Mouse (Mus musculus) frontal cortex, postnatal 25 days (tissue): ENCODE data around the gene Ints11.
A peak's percentile ranks its signal among the peaks of the same experiment; 100 is the strongest.

ENCODE experiments used
- DNase-seq, 2 experiments: peaks; one replicate each; pipeline ENCODE4 v3.0.0; 2022; ENCODE audit warnings: low spot score in 2 of 2

Gene Ints11

GRCm38 (mm10) chr4:155892017-155892416 is 22.7 kb downstream of the Ints11 start:
- peak in 1 of 2 experiments; percentile 69 for DNase-seq

DNA sequence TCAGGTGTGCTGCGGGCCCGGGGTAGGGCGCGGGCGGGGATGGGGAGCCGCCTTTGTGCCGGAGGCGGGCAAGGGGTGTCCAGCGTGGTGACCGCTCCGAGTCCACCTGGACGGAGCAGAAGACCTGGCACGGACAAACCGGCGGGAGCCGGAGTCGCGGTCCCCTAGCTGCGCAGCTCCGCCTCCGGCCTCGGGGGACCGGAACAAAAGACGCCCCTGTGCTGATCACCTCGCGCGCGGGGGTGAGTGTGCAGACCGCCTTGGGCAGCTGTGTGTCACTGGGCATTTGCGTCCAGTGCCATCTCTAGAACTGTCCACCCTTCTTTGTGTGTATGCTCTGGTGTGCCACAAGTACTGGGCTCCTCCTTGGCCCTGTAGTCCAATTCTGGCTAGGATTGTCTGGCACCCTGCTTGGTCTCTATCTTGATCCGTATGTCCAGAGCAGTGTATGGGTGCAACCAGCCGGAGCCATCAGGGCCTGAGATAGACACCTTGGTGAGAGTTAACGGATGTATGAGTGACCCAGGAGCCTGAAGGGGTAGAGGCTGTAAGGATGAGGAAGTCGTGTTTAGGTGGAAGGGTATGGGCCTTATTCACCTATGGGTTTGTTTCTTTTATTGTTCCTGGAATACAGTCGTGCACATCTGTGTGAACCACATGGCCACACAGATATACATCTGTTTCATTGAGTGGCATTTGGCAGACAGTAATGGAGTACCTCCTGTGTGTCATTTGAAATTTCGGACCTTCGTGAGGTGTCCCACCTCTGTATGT is 23.3 kb downstream of the Ints11 start:
- DNase-seq, result peak in 1 of 2 experiments; percentile 28

GRCm38 (mm10) chr4:155893212-155893690 is 23.9 kb downstream of the Ints11 start:
- DNase-seq, result no peak

DNA sequence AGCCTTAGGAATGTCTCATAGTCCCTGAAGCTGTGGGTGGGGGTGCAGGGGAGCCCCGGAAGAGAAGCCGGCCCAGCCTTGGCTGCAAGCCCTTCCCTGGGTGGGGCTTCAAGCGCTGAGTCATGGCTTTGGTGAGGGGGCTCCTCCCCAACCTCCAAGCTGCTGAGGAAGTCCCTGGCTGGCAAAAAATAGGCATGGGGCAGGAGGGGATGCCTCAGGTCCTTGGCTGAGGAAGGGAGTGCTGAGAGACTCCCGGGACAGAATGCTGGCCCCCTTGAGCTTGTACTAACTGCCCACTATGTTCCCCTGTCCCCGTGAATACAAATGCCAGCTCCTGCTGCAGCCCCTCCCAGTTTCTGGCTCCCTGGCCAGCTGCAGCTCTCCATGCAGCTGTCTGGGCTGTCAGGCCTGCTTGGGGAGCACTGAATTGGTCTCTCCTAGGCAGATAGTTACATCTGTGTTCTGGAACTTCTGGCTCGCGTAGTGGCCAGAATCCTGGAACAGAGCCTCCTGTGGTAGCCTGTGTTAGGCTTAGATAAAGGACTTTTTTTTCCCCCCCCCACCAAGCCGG is 25.1 kb downstream of the Ints11 start:
- DNase-seq, result peak; percentile 49 to 62

DNA sequence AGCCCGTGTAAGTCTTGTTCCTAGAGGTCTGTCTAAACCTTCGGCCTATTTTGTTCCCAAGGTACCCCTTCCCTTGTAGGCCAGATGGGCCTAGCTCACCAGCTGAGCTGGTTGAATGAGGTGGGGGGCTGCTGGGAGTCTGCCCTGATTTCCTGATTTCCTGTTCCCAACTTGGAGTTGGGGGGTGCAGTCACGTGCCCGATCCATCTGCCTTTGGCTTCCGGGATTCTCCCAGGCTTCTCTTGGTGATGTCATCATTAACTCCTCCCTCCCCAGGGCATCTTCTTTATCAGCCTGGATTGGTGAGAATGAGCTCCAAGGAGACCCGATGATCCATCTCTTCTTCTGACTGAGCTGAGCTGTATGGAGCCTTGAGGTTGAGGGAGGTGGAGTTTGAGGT is 25.9 kb downstream of the Ints11 start:
- DNase-seq, result peak; percentile 49 to 69

DNA sequence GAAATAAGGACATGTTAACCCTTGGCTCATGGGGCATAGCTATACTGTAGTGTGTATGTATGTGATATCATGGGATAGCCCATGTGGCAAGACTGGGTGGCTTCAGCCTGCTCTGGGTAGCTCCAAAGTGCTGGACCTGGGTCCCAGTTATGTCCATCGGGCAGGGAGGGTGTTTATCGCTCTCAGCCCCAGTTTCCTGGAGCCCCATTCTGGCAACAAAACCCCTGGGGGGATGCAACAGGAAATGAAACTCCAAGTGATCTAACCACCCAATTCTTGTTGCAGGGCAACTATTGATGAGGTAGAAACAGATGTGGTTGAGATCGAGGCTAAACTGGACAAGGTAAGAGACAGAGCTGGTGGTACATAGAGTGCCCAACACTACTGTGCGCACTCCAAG is 26.5 kb downstream of the Ints11 start:
- DNase-seq, result no peak

GRCm38 (mm10) chr4:155896461-155896860 is 27.1 kb downstream of the Ints11 start:
- DNase-seq, result no peak

DNA sequence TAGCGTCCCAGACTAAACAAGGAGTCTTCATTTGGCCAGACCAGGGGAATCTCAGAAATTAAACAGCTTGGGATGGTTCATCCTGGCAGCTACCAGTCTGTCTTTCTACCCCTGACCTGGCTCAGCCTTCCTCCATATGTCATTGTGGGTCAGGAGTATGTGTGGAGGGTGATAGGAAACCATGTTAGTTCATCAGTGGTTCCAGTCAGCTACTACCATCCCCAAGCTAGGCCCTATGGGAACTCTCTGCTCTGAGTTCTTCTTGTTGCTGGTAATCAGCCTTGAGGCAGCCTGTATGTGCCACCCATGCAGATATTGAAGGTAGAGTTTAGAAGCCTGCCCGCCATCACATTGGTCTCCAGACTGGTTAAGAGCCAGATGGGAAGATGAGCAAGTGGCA is 29.0 kb downstream of the Ints11 start:
- DNase-seq, result no peak

DNA sequence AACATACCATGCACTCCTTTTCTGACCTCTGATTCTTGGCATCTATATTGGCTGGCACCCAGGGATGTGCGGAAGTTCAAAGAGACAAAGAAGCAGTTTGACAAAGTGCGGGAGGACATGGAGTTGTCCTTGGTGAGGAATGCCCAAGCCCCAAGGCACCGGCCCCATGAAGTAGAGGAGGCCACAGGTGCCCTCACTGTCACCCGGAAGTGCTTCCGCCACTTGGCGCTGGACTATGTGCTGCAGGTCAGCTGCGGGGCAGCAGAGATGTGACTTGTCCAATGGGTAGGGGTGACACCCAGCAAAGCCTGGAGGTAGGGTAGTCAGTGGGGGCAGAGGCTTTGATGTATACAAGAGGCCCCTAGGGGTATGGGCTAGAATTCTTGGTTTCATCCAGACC is 30.0 kb downstream of the Ints11 start:
- no peak for DNase-seq

- DNase-seq, result peak; percentile 5 to 7
These were observed 31.9 kb downstream of the Ints11 start for GRCm38 (mm10) chr4:155901205-155901604.

DNA sequence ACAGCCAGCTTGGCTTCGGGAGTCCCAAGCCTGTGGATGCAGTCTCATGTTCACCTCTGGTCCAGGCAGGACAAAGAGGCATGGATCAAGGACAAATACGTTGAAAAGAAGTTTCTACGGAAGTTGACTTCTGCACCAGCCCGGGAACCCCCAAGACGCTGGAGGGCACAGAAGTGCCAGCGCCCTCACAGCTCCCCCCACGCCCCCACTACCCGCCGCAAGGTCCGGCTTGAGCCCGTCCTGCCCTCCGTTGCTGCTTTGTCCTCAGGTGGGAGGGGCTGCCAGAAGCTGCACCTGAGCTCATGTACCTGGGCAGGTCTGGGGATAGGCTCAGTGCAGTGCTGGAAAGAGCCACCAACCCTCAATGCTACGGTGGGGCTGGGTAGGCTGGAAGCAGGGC is 33.9 kb downstream of the Ints11 start:
- DNase-seq, result no peak

DNA sequence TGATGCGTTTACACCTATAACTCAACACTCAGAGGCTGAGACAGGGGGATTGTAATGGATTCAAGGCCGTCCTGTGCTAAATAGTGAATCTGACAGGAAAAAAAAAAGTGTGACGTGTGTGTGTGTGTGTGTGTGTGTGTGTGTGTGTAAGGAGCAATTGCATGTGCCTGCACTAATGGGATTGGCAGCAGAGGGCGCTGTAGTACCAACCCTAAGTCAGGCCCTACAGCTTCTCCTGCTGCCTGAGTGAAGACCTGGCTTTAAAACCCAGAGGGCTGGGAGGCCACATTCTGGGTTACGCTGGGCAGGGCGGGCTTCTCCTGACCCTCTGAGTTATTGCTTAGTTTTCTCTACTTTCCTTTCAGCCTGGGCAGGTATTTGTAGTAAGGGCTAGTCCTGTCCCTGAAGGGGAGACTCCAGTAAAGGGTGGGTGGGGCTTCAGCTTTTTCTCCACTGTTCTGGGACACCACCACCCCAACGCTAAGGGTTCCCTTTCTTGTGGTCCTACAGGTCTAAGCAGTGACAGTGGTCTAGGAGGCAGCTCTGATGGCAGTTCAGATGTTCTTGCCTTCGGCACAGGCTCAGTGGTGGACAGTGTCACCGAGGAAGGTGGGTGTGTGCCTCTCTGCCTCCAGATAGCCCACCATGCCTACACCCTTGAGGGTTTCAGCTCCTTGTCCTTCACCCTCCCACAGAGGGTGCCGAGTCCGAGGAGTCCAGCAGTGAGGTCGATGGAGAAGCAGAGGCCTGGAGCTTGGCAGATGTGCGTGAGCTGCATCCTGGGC is 35.2 kb downstream of the Ints11 start:
- DNase-seq, result peak; percentile 3 to 9

DNA sequence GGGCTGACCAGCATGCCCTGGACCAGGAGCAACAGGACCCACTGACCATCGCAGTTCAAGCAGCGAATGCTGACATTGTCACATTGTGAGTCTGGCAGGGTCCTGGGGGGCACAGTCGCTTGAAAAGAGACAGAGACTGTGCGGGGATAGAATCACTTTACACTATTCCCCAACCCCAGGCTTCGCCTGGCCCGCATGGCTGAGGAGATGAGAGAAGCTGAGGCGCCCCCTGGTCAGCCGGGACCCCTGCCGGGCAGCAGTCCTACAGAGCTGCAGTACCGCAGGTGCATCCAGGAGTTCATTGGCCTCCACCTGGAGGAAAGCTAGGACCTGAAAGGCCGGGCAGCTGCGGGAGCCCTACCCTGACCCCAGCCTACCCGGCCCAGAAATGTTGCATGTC is 36.3 kb downstream of the Ints11 start:
- DNase-seq, result no peak

DNA sequence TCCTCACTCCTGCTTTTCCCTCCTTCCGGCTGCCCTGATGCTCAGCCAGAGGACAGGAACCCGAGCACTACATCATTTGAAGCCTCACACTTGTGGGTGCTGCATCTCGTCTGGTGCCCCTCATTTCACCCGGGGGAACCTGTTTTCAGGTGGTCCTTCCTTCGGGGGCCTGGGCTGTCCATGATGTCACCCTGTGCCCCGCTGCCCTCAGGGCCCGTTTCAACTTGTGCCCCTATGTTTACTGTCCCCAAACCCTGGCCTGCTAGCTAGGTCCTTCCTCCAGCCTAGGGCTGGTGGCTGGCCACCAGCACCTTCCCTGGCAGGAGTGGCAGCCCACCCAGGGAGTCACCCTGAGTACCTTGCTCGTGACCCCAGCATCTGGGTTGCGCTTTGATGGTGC is 36.8 kb downstream of the Ints11 start:
- peak in 1 of 2 experiments; percentile 2 for DNase-seq

- peak in 1 of 2 experiments; percentile 2 for DNase-seq
These were observed 37.7 kb downstream of the Ints11 start for GRCm38 (mm10) chr4:155907003-155907402.

- DNase-seq, result peak; percentile 2 to 6
These were observed 38.9 kb downstream of the Ints11 start for GRCm38 (mm10) chr4:155908281-155908680.

GRCm38 (mm10) chr4:155908751-155909150 is 39.4 kb downstream of the Ints11 start:
- no peak for DNase-seq

- no peak for DNase-seq
These were observed 62.7 kb downstream of the Ints11 start for GRCm38 (mm10) chr4:155932031-155932430.
